Mouse (Mus musculus): ENCODE data around the gene Dpf1. TPM values are rescaled to one million over a fixed set of nuclear protein-coding genes. Genes with fewer than 3 reads are reported as not detected.

Gene Dpf1
- polyA plus RNA-seq, 1 experiment from 2014 or later = 24.8 TPM

DNA sequence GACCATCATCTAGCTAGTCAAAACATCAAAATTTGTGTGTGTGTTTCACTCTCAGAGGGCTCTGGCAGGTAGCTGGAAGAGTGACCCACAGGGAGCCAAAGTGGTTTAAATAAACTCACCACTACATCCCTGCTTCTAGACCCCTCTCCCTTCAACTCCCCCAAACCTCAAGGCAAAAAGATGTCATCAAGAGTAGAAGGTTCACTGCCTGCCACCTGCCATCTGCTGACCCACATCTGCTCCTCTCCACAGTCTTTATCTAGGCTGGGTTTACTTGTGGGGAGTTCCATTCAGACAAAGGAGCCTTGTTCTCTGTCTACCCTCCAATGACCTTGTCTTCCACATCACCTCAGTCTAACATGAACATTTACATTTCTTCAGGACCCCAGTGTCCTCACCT is 24.5 kb upstream of the Dpf1 start:
- H3K36me3 ChIP-seq (replicated peaks) = no peaks in the 10 kb centered on the region
- peaks cover 30% of the 10 kb centered on the region for H3K4me1 ChIP-seq
- no peak overlapping the region for H3K4me3 ChIP-seq
- no peak for DNase-seq (ENCODE audit: low spot score)
- H3K27ac ChIP-seq (replicated peaks) = no peak overlapping the region
- H3K27me3 ChIP-seq (replicated peaks; ENCODE audit: low read depth, poor library complexity, severe bottlenecking) = peaks cover 50% of the 10 kb centered on the region
- H3K9me3 ChIP-seq = no peaks in the 10 kb centered on the region

DNA sequence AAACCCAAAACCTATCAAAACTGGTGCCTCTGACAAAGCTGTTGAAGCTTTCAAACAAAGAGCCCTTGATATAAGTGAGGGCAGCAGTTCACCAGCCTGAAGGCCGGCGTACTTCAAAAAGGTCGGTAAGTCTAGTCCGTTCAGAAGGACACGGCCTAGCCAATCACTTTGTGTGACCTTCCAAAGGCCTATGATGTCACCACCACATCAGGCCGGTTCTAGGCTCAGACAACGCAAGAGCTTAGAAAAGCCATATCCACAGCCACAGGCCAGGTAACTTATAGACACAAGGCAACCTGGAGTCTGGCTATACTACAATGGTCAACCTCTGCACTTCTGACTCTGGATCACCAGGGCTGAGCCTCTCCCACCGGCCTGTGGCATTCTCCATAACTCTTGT is 23.8 kb upstream of the Dpf1 start:
- Histone ChIP-seq H3K4me1 (peaks cover 30% of the 10 kb centered on the region), H3K9me3 (no peaks in the 10 kb centered on the region), H3K27me3 (replicated peaks; ENCODE audit: low read depth, poor library complexity, severe bottlenecking) (peaks cover 56% of the 10 kb centered on the region), H3K4me3 (peak overlapping the region; percentile 76; the same call in 1 of the 2 replicates), H3K36me3 (replicated peaks) (no peaks in the 10 kb centered on the region), H3K27ac (replicated peaks) (no peak overlapping the region)
- WGBS = 65% methylated on average over 8 of the region's 8 CpGs
- no peak for DNase-seq (ENCODE audit: low spot score)

DNA sequence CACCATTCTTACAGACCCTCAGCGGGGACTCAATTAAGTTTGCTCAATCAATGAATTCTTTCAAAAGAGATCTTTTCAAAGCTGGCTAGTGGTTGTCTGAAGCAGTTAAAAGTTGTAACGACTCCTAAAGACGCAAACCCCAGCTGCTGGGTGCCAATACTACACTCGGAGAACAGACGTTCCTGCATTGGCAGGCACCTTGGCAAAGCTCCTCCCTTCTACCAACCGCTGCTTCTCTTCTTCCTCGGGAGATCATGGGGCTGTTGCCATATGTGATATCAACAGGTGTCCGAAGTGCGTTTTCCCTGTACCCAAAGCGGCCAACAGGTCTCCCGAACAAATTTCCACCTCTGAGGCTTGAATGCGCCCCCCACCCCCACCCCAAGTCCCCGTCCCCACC is 22.9 kb upstream of the Dpf1 start:
- Histone ChIP-seq H3K4me3 (peak overlapping the region; percentile 76), H3K9me3 (no peaks in the 10 kb centered on the region), H3K36me3 (replicated peaks) (no peaks in the 10 kb centered on the region), H3K4me1 (peaks cover 30% of the 10 kb centered on the region), H3K27ac (replicated peaks) (peak overlapping the region; percentile 85), H3K27me3 (replicated peaks; ENCODE audit: low read depth, poor library complexity, severe bottlenecking) (peaks cover 64% of the 10 kb centered on the region)
- WGBS = 12% methylated on average over 13 of the region's 13 CpGs
- DNase-seq (ENCODE audit: low spot score) = no peak

DNA sequence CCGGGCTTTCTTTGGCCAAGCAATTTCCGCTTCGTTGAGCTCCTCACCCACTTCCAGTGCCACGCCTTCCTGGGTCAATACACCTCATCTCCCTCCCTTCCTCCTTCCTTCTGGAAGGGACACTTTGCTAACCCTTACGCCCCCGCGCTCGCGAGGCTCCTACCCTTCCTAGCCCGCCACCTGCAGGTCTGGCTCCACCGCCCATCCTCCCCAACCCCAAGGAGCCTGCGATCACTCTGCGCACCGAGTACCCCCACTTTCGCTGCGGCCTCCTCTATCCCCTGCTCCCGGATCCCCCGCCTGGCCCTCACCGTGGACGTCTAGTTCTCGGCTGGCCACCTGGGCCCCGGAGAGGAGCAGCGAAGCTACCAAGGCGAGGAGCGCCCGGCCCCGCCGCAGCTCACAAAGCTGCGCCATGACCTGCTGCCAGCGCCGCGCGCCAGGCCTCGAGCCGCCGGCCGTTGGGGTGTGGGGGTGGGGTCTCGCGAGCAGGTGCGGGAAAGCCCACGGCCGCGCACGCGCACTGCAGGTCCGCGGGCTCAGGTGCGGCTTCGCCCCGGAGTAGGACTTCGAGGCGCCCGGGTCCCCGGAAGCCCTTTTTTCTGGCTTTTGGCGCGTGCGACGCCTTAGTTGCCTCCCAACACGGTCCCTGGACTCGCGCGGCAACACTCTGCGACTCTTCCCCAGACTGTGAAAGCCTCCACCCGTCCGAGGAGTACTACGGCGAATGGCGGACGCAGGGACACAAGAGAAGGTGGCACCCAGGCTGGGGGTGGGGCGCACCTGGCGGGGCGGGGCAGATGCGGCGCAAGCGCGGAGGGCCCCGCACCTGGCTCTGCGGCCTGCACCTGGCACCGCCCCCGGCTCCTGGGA is 22.3 kb upstream of the Dpf1 start, which contains the start of gene Spint2:
TSS of gene Spint2 (minus strand) at position 712 of the 873 bp plus-strand sequence.
- H3K4me3 ChIP-seq = peak within 1 kb of the TSS; percentile 76
- H3K36me3 ChIP-seq (replicated peaks) = no peaks in the 10 kb centered on the region
- H3K4me1 ChIP-seq = peaks cover 30% of the 10 kb centered on the region
- peak within 1 kb of the TSS; percentile 85 for H3K27ac ChIP-seq (replicated peaks)
- peaks cover 69% of the 10 kb centered on the region for H3K27me3 ChIP-seq (replicated peaks; ENCODE audit: low read depth, poor library complexity, severe bottlenecking)
- peak; percentile 78 for DNase-seq (ENCODE audit: low spot score)
- H3K9me3 ChIP-seq = no peaks in the 10 kb centered on the region
- under 1% methylated on average over 80 of the region's 80 CpGs for WGBS

DNA sequence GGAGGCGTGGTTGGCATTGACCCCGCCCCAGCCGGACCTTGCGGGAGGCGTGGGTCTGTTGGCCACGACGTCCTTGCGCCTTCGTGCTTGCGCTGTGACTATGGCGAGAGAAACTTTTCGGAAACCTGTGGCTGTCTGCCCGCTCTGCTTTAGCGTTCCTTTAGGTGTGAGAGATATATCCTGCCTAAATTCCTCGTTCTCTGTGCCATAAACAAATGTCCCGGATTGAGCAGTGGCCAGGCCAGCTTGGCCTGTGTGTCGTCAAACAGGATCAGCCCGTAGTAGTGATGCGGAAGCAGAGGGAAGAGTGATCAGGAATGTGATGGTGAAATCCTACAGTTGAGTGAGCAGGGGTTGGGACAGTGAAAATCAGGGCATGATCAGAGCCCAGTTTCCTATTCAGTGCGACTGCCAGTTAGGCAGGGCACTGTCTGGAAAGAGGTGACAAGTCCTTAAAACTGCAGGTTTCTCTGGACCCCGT is 21.6 kb upstream of the Dpf1 start:
- Histone ChIP-seq H3K36me3 (replicated peaks) (no peaks in the 10 kb centered on the region), H3K27me3 (replicated peaks; ENCODE audit: low read depth, poor library complexity, severe bottlenecking) (peaks cover 72% of the 10 kb centered on the region), H3K27ac (replicated peaks) (peak overlapping the region; percentile 85), H3K9me3 (no peaks in the 10 kb centered on the region), H3K4me1 (peaks cover 30% of the 10 kb centered on the region), H3K4me3 (peak overlapping the region; percentile 76)
- DNase-seq (ENCODE audit: low spot score) = no peak
- 12% methylated on average over 21 of the region's 21 CpGs for WGBS

DNA sequence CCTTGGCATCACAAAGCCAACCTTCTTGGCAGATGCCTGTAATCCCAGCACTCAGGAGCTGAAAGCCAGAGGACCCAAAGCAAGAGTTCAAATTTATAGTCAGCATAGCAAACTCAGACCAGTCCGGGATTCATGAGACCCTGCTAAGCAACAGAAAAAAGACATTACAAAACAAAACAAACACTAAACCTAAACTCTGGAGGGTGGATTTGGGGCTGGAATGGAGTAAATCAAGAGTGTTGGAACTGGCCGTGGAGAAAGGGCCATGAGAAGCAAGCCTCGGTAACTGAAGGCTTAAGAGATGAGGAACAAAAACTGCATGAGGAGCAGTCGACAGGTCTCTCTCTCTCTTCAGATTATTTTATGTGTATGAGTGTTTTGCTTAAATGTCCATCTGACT is 19.9 kb upstream of the Dpf1 start:
- no peak for DNase-seq (ENCODE audit: low spot score)
- H3K27ac ChIP-seq (replicated peaks) = no peak overlapping the region
- H3K36me3 ChIP-seq (replicated peaks) = no peaks in the 10 kb centered on the region
- H3K9me3 ChIP-seq = no peaks in the 10 kb centered on the region
- peaks cover 35% of the 10 kb centered on the region for H3K4me1 ChIP-seq
- WGBS = 87% methylated on average over 4 of the region's 4 CpGs
- H3K27me3 ChIP-seq (replicated peaks; ENCODE audit: low read depth, poor library complexity, severe bottlenecking) = peaks cover 86% of the 10 kb centered on the region
- no peak overlapping the region for H3K4me3 ChIP-seq

DNA sequence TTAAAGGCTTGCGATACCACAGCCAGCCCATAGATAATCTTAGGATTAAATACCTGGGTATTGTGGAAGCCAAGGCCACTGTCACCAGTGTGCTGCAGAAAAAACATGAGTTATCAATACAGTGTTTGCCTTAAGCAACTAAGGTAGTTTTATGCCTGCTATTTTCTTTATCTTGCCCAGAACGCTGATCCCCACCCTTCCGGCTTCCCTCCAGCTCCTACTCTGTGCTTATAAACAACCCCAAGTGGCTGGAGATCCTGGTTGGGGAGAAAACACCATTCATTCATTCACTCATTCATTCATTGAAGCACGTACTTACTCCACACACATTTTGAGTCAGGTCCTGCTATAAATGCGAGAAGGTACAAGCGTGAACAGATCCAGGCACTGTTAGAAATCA is 19.2 kb upstream of the Dpf1 start:
- DNase-seq (ENCODE audit: low spot score) = no peak
- peaks cover 37% of the 10 kb centered on the region for H3K4me1 ChIP-seq
- no peak overlapping the region for H3K4me3 ChIP-seq
- H3K27me3 ChIP-seq (replicated peaks; ENCODE audit: low read depth, poor library complexity, severe bottlenecking) = peaks cover 86% of the 10 kb centered on the region
- 93% methylated on average over 6 of the region's 6 CpGs for WGBS
- H3K36me3 ChIP-seq (replicated peaks) = no peaks in the 10 kb centered on the region
- H3K9me3 ChIP-seq = no peaks in the 10 kb centered on the region
- no peak overlapping the region for H3K27ac ChIP-seq (replicated peaks)

DNA sequence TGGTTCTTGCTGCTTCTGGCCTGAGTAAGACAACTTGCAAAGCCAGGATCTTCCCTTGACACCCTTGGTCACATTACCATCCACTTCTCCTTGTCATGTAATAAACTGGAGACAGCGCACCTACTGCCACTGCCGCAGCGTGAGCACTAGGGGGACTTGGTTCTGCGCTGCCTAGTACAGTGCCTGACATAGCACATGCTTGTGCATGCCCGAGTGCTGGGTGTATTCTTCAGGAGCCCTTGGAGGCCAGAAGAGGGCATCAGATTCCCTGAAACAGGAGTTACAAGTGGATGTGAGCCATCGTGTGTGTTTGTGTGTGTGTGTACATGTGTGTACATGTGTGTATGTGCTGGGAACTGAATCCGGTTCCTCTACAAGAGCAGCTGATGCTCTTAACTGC is 16.3 kb upstream of the Dpf1 start:
- H3K4me1 ChIP-seq = peaks cover 40% of the 10 kb centered on the region
- peaks cover 74% of the 10 kb centered on the region for H3K27me3 ChIP-seq (replicated peaks; ENCODE audit: low read depth, poor library complexity, severe bottlenecking)
- 90% methylated on average over 7 of the region's 7 CpGs for WGBS
- no peak overlapping the region for H3K27ac ChIP-seq (replicated peaks)
- DNase-seq (ENCODE audit: low spot score) = no peak
- H3K4me3 ChIP-seq = no peak overlapping the region
- no peaks in the 10 kb centered on the region for H3K36me3 ChIP-seq (replicated peaks)
- H3K9me3 ChIP-seq = no peaks in the 10 kb centered on the region

DNA sequence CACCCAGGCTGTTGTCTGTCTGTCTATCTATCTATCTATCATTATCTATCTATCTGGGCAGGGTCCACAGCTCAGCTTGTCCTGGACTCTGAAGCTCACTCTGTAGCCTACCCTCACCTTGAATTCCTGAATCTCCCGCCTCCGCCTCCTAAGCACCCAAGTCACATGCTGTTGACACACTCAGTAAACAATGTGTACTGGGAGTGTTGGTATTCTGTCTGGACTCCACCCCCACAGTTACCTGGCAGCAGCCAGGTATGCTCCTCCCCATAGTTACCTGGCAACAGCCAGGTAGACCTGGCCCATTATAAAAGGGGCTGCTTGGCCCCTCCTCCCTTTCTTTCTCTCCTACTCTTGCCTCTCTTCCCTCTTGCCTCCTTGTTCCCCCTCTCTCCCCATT is 15.7 kb upstream of the Dpf1 start:
- Histone ChIP-seq H3K36me3 (replicated peaks) (no peaks in the 10 kb centered on the region), H3K27me3 (replicated peaks; ENCODE audit: low read depth, poor library complexity, severe bottlenecking) (peaks cover 69% of the 10 kb centered on the region), H3K4me3 (no peak overlapping the region), H3K27ac (replicated peaks) (no peak overlapping the region), H3K4me1 (peaks cover 46% of the 10 kb centered on the region), H3K9me3 (no peaks in the 10 kb centered on the region)
- DNase-seq (ENCODE audit: low spot score) = no peak
- 83% methylated on average over 2 of the region's 2 CpGs for WGBS

DNA sequence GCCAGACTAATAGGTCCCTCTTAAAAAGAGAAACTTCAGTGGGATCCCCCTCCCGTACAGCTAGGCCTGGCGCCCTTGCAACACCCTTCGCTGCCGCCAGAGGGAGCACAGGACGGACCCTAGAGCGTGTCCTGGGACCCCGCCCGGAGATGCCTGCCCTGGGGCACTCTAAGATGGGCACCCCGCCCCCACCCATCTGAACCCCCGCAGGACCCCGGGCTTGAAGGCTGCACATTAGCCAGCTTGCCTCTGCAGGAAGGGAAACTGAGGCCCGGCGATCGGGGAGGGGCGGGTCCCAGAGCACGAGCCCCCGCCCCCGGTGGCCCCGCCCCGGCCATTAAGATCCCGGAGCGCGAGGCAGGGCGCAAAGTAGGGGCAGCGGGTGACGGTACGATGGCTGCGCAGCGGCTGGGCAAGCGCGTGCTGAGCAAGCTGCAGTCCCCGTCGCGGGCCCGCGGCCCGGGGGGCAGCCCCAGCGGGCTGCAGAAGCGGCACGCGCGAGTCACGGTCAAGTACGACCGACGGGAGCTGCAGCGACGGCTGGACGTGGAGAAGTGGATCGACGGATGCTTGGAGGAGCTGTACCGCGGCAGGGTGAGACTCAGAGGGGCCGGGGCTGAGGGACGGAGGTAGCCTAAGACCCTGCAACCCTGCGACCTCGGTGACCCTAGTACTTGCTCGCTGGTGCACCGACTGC is 14.7 kb upstream of the Dpf1 start, which contains the start of gene Ppp1r14a:
TSS of gene Ppp1r14a (plus strand) at position 367 of the 697 bp plus-strand sequence.
- DNase-seq (ENCODE audit: low spot score) = peak; percentile 89
- Histone ChIP-seq H3K36me3 (replicated peaks) (no peaks in the 10 kb centered on the region), H3K9me3 (no peaks in the 10 kb centered on the region), H3K27ac (replicated peaks) (peak within 1 kb of the TSS; percentile 83), H3K4me1 (peaks cover 56% of the 10 kb centered on the region), H3K27me3 (replicated peaks; ENCODE audit: low read depth, poor library complexity, severe bottlenecking) (peaks cover 66% of the 10 kb centered on the region), H3K4me3 (peak within 1 kb of the TSS; percentile 75)
- WGBS = under 1% methylated on average over 59 of the region's 59 CpGs

DNA sequence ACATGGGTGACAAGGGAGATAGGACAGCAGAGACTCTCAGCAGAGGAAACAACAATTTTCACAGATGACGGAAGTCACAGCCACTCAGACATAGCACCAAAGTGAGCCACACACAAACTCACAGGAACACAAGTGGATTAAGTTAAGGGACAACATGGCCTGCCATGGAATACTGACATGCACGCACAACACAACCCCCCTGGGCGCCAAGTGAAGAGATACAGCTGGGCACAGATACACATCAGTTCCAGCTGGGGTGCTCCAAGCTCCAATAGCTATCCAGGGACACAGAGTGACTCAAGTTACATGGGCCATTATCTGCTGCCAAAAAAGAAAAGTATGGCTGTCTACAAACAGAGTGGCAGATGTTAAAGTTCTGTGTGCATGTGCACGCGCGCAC is 13.9 kb upstream of the Dpf1 start:
- Histone ChIP-seq H3K27ac (replicated peaks) (peak overlapping the region; percentile 83), H3K27me3 (replicated peaks; ENCODE audit: low read depth, poor library complexity, severe bottlenecking) (peaks cover 62% of the 10 kb centered on the region), H3K4me1 (peaks cover 59% of the 10 kb centered on the region), H3K36me3 (replicated peaks) (no peaks in the 10 kb centered on the region), H3K4me3 (peak overlapping the region; percentile 75), H3K9me3 (no peaks in the 10 kb centered on the region)
- 79% methylated on average over 6 of the region's 6 CpGs for WGBS
- peak; percentile 40 for DNase-seq (ENCODE audit: low spot score)

DNA sequence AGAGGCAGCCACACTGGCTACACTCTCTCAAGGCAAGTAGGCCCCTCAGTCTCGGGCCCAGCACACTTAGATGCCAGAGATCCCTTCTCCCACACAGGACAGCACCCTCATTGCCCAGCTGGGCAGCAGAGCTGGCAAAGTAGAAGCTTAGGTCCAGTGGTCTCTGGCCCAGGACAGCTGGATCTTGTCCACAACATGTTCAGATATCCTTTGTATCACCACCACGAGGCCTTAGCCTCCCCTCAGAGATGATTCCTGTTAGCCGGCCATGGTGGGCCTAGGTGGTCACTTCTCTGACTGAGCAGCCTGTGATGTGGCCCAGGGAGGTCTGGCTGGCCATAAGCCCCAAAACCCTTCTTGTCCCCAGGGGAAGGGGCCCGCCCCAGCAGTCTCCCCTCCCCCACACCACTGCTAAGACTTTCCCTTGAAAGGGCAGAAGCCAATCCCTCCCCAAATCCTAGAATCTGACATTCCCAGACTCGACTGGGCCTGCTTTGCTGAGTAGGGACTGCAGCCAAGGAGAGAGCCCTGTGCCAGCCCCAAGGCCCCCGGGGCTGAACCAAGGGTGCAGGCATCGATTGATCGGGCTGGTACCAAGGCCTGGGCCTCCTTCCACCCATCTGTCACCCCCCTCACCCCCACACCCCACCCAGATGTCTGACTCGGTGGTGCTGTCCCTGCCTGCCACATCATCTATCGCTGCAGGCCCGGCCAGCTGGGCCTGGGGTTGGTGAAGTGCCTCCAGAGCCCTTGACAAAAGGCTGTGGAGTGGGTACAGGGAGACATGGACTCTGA is 12.9 kb upstream of the Dpf1 start:
- H3K4me1 ChIP-seq = peaks cover 59% of the 10 kb centered on the region
- no peaks in the 10 kb centered on the region for H3K9me3 ChIP-seq
- H3K4me3 ChIP-seq = peak overlapping the region; percentile 36
- 44% methylated on average over 11 of the region's 11 CpGs for WGBS
- no peaks in the 10 kb centered on the region for H3K36me3 ChIP-seq (replicated peaks)
- DNase-seq (ENCODE audit: low spot score) = no peak
- peak overlapping the region; percentile 68 for H3K27ac ChIP-seq (replicated peaks)
- peaks cover 53% of the 10 kb centered on the region for H3K27me3 ChIP-seq (replicated peaks; ENCODE audit: low read depth, poor library complexity, severe bottlenecking)
